9 mouse cellular contexts compared by ENCODE assay signal in the genomic region with DNA sequence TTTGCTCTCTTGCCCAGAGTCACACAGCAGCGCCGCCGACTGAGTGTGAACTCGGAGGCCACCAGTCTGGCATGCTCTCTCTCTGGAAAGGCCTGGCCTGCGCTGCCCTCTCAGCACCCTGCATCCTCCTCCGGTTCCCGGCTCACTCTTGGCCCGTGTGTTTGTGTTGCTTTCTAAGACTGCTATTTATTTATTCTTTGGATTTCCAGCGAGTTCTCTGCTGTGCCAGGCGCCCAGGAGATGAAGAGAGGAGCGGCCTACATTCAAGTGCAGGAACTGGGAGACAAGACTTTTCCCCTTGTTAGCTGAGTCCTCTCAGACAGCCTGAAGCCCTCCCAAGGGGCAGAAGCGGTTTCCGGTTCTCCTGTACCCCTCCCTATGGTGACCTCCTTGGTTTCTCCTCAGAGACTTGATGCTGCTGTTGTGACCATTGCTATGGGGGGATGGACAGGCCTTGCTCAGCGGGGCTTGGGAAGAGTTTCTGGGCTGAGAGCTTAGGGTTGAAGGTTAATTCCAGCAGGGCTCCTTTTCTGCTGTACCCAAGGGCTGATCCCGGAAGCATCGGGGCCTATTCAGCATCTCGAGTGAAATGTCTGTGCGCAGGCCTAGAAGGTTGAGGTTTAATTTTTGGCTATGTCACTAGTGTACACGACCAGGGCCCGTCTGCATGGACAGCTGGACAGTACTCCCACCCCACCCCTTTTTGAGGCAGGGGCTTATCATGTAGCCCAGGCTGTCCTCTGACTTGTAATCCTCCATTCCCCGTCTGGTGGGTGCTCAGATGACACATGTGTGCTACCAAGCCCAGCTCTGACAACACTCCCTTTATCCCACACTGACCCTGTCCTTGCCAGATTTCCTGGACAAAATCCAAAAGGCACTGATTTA. TPM values are rescaled to one million over a fixed set of nuclear protein-coding genes. Genes with fewer than 3 reads are reported as not detected.
DNase-seq lines count a peak whose midpoint lies in the region; ATAC-seq and TF ChIP-seq lines count a peak whose summit lies in the region.
"Had no signal": no experiment of that assay in that cellular context is flagged by ENCODE, and none has a peak within 500 bp of the region (broad histone marks: within the 10 kb centered on the region; RNA-seq: fewer than 3 reads in every experiment).

No protein-coding gene starts in this region.

- no peak for TF ChIP-seq POLR2A in testis, adult 2 months (IDR thresholded peaks at IDR 0.05; ENCODE audit: control insufficient read depth, low read depth, low read length)
- no peak for TF ChIP-seq POLR2A in thymus, adult 2 months (IDR thresholded peaks at IDR 0.05; ENCODE audit: control insufficient read depth, extremely low read depth, insufficient read depth, low read length, poor library complexity)

- TF ChIP-seq CTCF in testis, adult 2 months (IDR thresholded peaks at IDR 0.05; ENCODE audit: control insufficient read depth, insufficient read depth, insufficient replicate concordance, low read depth, low read length): no peak
- no peak for TF ChIP-seq CTCF in thymus, adult 2 months (IDR thresholded peaks at IDR 0.05; ENCODE audit: borderline replicate concordance, control insufficient read depth, extremely low read depth, insufficient read depth, low read length, poor library complexity)

- peak overlapping the region; percentile 38; the same call in 1 of the 2 replicates for H3K27ac ChIP-seq in testis, adult 2 months (ENCODE audit: control insufficient read depth, insufficient read depth, low read depth, low read length)
- no peak overlapping the region for H3K27ac ChIP-seq in thymus, adult 2 months (ENCODE audit: control insufficient read depth, insufficient read depth, low read length)

- no peak for ATAC-seq in granulocyte monocyte progenitor cell, adult 5-6 weeks (replicated peaks; ENCODE audit: poor library complexity, severe bottlenecking)
- no peak for ATAC-seq in monocyte, adult 5-6 weeks (replicated peaks; ENCODE audit: insufficient number of reproducible peaks, low FRiP score, low TSS enrichment, poor library complexity, severe bottlenecking)

- no peaks in the 10 kb centered on the region for H3K36me3 ChIP-seq in testis, adult 2 months (ENCODE audit: control insufficient read depth, insufficient read depth, low read length)
- H3K36me3 ChIP-seq in thymus, adult 2 months (ENCODE audit: control insufficient read depth, insufficient read depth, low read length): no peaks in the 10 kb centered on the region

- H3K4me3 ChIP-seq in testis, adult 2 months (ENCODE audit: control insufficient read depth, low read depth, low read length): no peak overlapping the region
- H3K4me3 ChIP-seq in thymus, adult 2 months (ENCODE audit: control insufficient read depth, insufficient read depth, low read length): no peak overlapping the region

- no peaks in the 10 kb centered on the region for H3K27me3 ChIP-seq in testis, adult 2 months (ENCODE audit: control insufficient read depth, insufficient read depth, low read length)
- no peaks in the 10 kb centered on the region for H3K27me3 ChIP-seq in thymus, adult 2 months (ENCODE audit: control insufficient read depth, insufficient read depth, low read length)

- H3K4me1 ChIP-seq in testis, adult 2 months (ENCODE audit: control insufficient read depth, insufficient read depth, low read length): peaks cover 16% of the 10 kb centered on the region
- peaks cover 2% of the 10 kb centered on the region; the same call in 1 of the 2 replicates for H3K4me1 ChIP-seq in thymus, adult 2 months (replicated peaks; ENCODE audit: control insufficient read depth, insufficient read depth, low read length)

- DNase-seq in cerebellum, adult 9-11 months: peak; percentile 53
- DNase-seq in cerebellum, adult 11-12 months: no peak
- no peak for DNase-seq in testis, postnatal 10 days (ENCODE audit: low spot score)
- DNase-seq in kidney, postnatal 4 days: peak; percentile 54 to 66
- no peak for DNase-seq in thymus, adult 2 months

- 91% methylated on average over 21 of the region's 21 CpGs for WGBS in thymus, adult 2 months

RNA-seq across cellular contexts. Expression of gene Prcd, which starts 8.9 kb away (rescaled TPM):
- 7.8 and 8.4 TPM in 2 replicates for polyA plus RNA-seq in testis, adult 2 months (2012; rRNA removed)
- polyA plus RNA-seq in thymus, adult 2 months (2012; rRNA removed): 0.36 and 0.97 TPM in 2 replicates
- not detected in 2 replicates for total RNA-seq in granulocyte monocyte progenitor cell, adult 5-6 weeks (2014; fragmentation: Nextera tagmentation)
- total RNA-seq in granulocyte monocyte progenitor cell, adult 5-6 weeks (2017): not detected in 2 replicates
- total RNA-seq in monocyte, adult 5-6 weeks (2017): not detected in 3 replicates

RNA-seq across cellular contexts. Expression of gene Cygb, which starts 9.6 kb away (rescaled TPM):
- 3.7 and 5.5 TPM in 2 replicates for polyA plus RNA-seq in testis, adult 2 months (2012; rRNA removed)
- 9.4 and 14.0 TPM in 2 replicates for polyA plus RNA-seq in thymus, adult 2 months (2012; rRNA removed)
- not detected in 2 replicates for total RNA-seq in granulocyte monocyte progenitor cell, adult 5-6 weeks (2014; fragmentation: Nextera tagmentation)
- not detected in 2 replicates for total RNA-seq in granulocyte monocyte progenitor cell, adult 5-6 weeks (2017)
- 0.29 TPM in 1 of 3 replicates, not detected in the others for total RNA-seq in monocyte, adult 5-6 weeks (2017)

RNA-seq across cellular contexts. Expression of gene Rhbdf2, which starts 17.6 kb away (rescaled TPM):
- 6.3 and 7.5 TPM in 2 replicates for polyA plus RNA-seq in testis, adult 2 months (2012; rRNA removed)
- polyA plus RNA-seq in thymus, adult 2 months (2012; rRNA removed): 40.8 and 44.4 TPM in 2 replicates
- total RNA-seq in granulocyte monocyte progenitor cell, adult 5-6 weeks (2014; fragmentation: Nextera tagmentation): 7.3 and 8.6 TPM in 2 replicates
- total RNA-seq in granulocyte monocyte progenitor cell, adult 5-6 weeks (2017): 2.9 TPM in 2 replicates
- 14.1 to 16.7 TPM (median 15.1 TPM) in 3 replicates for total RNA-seq in monocyte, adult 5-6 weeks (2017)

RNA-seq across cellular contexts. Expression of gene Aanat, which starts 58.2 kb away (rescaled TPM):
- 0.23 and 0.45 TPM in 2 replicates for polyA plus RNA-seq in testis, adult 2 months (2012; rRNA removed)
- not detected in 2 replicates for polyA plus RNA-seq in thymus, adult 2 months (2012; rRNA removed)
- not detected in 2 replicates for total RNA-seq in granulocyte monocyte progenitor cell, adult 5-6 weeks (2014; fragmentation: Nextera tagmentation)
- not detected in 2 replicates for total RNA-seq in granulocyte monocyte progenitor cell, adult 5-6 weeks (2017)
- not detected in 3 replicates for total RNA-seq in monocyte, adult 5-6 weeks (2017)
- polyA plus RNA-seq: gonadal fat pad, adult 2 months had no signal

Comparison
In these comparisons a context has a peak if more than half of its experiments do, and no peak if none do; other contexts are left out.
1. DNase-seq: peak in cerebellum, adult 9-11 months (single experiment) and kidney, postnatal 4 days (2 of 2); none in cerebellum, adult 11-12 months (single experiment), testis, postnatal 10 days (single experiment) and thymus, adult 2 months (single experiment).